Mouse (Mus musculus) forelimb bud, embryonic 11.5 days (tissue): ENCODE measurements around the gene Atat1.

Source experiments
- DNase-seq: peaks from one replicate; pipeline ENCODE4 v3.0.0-alpha.2; 2012; ENCODE audit warnings: low read depth, low spot score

Atat1 gene

GRCm38 (mm10) chr17:35917463-35918251 is 7.8 kb upstream of the Atat1 start:
- peak; percentile 75 for DNase-seq

DNA sequence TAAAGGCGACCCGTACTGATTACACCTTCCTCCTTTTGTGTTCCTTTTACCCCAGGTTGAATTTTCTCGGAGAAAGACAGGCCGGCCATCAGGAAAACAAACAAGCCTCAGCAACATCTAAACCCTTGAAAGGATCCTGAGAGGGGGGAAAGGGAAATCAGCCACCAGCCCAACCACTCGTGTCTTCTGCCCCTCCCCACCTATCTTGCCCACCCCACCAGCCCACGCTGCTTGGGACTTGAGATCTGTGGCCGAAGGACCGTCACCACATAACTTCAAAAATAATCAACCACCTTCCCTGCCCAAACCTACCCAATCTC is 7.2 kb upstream of the Atat1 start:
- DNase-seq = no peak

GRCm38 (mm10) chr17:35916297-35917142 is 6.6 kb upstream of the Atat1 start, which contains the start of the genes Mrps18b and Ppp1r10:
Mrps18b (minus strand) TSS chr17:35916389.
Ppp1r10 (plus strand) TSS chr17:35916434.
- DNase-seq = peak; percentile 99

DNA sequence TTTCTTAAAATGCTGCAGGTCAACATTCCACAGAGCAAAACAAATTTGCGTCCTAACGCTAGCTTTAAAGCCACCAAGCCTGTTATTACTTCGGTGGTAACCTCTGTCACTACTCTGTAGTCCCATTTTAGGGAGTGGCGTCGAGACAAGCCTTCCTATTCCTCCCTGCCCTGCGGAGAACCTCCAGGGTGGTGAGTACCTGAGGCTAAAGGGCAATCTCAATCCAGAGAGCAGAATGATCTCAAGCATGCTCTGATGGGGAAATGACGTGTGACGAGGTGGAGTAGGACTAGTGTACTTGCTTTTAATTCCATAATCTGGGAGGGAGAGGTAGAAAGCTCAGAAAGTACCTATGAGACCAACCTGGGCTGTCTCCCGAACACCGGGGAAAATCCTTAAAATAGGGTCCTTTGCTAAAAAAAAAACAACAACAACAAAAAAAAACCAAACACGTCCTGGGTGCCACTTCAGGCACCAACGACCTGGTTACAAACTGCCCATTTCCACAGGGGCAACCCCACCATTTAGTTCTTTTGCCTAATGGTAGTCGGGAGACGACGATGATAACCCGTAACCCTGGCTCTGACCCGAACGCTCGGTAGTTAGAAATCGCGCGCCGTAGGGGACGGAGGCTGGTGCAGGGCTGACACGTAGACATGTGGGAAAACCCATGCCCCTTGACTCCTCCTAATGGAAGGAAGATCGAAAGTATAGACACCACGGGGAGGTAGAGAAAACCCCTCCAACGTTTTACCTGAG is 5.8 kb upstream of the Atat1 start:
- DNase-seq = no peak

GRCm38 (mm10) chr17:35914975-35915374 is 5.1 kb upstream of the Atat1 start:
- DNase-seq = no peak

GRCm38 (mm10) chr17:35909186-35909918 is 523 bp downstream of the Atat1 start:
- no peak for DNase-seq

DNA sequence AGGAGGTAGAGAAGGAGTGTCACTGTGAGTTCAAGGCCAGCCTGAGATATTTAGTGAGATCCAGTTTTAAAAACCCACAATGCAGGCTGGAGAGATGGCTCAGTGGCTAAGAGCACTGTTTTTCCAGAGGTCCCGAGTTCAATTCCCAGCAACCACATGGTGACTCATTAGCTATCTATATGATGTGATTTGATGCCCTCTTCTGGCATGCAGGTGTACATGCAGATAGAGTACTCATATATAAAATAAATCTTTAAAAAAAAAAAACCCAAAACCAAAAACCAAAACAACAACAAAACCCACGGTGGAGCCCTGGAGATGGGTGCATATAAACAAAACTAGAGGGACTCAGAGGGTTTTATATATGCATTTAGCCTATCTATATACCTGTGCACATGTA is 2.3 kb downstream of the Atat1 start:
- DNase-seq = no peak

GRCm38 (mm10) chr17:35905587-35905986 is 4.3 kb downstream of the Atat1 start:
- no peak for DNase-seq

- DNase-seq = no peak
Observed at GRCm38 (mm10) chr17:35903992-35904355, 5.9 kb downstream of the Atat1 start.

GRCm38 (mm10) chr17:35903343-35903991 is 6.4 kb downstream of the Atat1 start:
- no peak for DNase-seq

DNA sequence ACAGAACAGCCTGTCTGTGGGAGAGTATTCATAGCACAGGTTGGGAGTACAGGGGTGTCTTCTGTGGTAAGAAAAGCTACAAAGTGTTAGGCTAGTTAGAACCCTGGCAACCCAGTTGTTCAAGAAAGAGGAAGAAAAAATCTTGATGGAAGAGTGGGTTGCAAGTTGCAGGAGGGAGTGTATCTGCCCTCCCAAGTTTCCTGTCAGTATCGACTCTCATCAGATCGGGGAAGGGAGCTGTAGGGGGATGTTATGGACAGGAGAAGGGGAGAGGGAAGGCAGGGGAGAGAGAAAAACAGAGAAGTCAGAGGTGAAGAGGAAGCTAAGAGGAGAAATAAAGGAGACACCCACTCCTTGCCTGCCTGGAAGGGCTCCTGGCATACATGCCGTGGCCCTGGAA is 9.2 kb downstream of the Atat1 start:
- no peak for DNase-seq

- no peak for DNase-seq
Observed at GRCm38 (mm10) chr17:35897644-35898573, 12.0 kb downstream of the Atat1 start.

DNA sequence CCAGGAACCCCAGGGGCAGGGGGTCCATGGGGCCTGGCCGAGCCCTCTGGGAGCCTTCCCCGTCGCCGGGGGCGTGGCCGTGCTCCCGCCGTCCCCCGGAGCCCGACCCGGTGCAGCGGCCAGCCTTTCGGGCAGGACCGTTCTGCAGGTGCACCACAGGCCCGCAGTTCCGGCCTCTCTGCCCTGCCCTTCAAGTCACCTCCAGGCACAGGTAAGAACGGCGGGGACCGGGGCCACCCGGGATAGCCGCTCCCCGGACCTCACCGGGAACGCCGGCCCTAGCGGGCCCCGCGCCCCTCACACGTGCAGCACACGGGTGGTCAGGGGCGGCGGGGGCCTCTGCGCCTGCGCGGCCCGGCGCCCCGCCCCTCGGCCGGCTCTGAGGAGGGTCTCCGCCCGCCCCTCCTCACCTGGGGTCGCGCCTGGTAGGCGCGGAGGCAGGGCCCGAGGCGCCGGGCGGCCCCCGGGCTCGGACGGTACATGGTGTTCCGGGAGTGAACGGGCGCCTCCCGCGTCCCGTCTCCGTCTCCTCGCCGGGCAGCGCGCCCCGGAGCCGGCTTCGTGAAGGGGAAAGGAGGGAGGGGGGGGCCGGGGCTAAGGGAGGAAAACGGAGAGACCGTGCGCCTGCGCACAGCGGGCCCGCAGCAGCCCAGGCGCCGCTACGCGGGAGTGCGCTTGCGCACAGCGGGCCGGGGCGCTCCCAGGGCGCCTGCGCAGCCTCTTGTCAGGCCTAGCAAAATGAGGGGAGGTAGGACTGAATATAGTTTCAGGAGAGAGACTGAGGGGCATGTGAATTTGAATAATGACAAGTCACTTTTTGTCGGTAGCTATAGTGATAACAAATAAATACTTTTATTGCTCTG is 12.9 kb downstream of the Atat1 start, which contains the start of gene 2310061I04Rik:
Gene 2310061I04Rik (minus strand): TSS at position 651 of the 863 bp plus-strand sequence.
- DNase-seq = peak; percentile 93

DNA sequence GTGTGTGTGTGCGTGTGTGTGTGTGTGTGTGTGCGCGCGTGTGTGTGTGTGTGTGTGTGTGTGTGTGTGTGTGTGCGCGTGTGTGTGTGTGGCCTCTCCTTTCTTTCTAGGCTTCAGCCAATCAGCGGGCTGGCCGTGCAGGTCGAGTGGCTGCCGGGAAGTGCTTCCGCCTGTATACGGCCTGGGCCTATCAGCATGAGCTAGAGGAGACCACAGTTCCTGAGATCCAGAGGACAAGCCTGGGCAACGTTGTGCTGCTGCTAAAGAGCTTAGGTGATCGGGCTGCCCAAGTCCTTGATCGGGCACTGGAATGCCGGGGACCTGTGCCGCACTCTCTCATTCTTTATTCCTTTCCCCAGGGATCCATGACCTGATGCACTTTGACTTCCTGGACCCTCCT is 22.1 kb downstream of the Atat1 start:
- no peak for DNase-seq

GRCm38 (mm10) chr17:35883777-35884176 is 26.1 kb downstream of the Atat1 start:
- DNase-seq = no peak

DNA sequence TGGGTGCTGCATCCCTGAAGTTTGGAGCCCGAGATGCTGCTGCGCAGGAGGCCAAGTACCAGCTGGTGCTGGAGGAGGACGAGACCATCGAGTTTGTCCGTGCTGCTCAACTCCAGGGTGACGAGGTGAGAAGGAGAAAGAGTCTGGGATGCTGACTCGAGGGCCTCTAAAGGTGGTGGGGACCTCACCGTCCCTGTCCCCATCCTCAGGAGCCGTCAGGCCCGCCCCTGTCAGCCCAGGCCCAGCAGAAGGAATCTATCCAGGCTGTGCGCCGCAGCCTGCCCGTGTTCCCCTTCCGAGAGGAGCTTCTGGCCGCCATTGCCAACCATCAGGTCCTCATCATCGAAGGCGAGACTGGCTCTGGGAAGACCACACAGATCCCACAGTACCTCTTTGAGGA is 27.0 kb downstream of the Atat1 start:
- no peak for DNase-seq

GRCm38 (mm10) chr17:35879245-35880057 is 30.4 kb downstream of the Atat1 start, which contains the start of gene Dhx16:
Dhx16 (plus strand) TSS chr17:35879819.
- peak; percentile 95 for DNase-seq

- no peak for DNase-seq
Observed at GRCm38 (mm10) chr17:35874721-35875120, 35.2 kb downstream of the Atat1 start.
